Mouse (Mus musculus) olfactory bulb, adult 2 months (tissue): ENCODE data around the gene Phgdh.

Source experiments
- CTCF ChIP-seq: fragments of 200-500 bp; IDR thresholded peaks from 2 replicates; pipeline ENCODE4 v1.5.1; 2012; ENCODE audit warnings: low read depth, mild to moderate bottlenecking, low read length, moderate library complexity; ENCODE audit not compliant: insufficient read depth
- POLR2A ChIP-seq: fragments of 200-500 bp; IDR thresholded peaks from 2 replicates; pipeline ENCODE4 v1.6.1; 2012; ENCODE audit warnings: mild to moderate bottlenecking, low read depth, low read length, moderate library complexity; ENCODE audit not compliant: insufficient read depth

GRCm38 (mm10) chr3:98374062-98374719 lies 34.4 kb upstream of the Phgdh start:
- TF ChIP-seq CTCF (no peak), POLR2A (no peak)
